Mouse (Mus musculus) liver, embryonic 14.5 days (tissue): ENCODE results near the gene Stk38.

Experiments
- CTCF ChIP-seq: IDR thresholded peaks from 2 replicates; pipeline ENCODE4 v1.5.1; 2016; ENCODE audit warnings: antibody characterized with exemption, low read depth, control low read depth
- EP300 ChIP-seq: IDR thresholded peaks from 2 replicates; pipeline ENCODE4 v1.6.1; 2016; ENCODE audit warnings: antibody characterized with exemption, low read depth

DNA sequence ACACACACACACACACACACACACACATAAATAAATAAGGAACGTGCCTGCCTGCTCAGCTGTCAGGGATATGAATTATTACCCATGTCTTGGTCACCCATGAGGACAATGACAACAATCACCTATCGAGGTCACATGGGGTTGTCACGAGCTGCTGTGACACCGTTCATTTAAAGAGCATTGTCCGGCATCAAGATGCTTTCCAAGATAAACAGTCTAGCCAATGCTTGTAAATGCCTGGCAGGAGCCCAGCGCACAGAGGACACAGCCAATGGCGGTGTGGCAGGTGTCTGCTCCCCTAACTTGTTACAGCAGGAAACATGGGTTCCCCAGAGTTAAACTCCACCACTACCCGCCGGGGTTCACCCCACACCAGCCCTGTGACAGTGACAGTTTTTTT is 79.8 kb downstream of the Stk38 start:
- TF ChIP-seq CTCF (no peak), EP300 (no peak)
